Mouse (Mus musculus) hindbrain, embryonic 12.5 days (tissue): Measurements from ENCODE around the gene Serinc2. TPM values are rescaled to one million over a fixed set of nuclear protein-coding genes. Genes with fewer than 3 reads are reported as not detected.
"Not testable (repeated sequence)": the region's sequence is repeated elsewhere in the genome, so short reads cannot be mapped to it uniquely, and the experiment has no call there.

Source experiments
- ATAC-seq: fragments of 200-750 bp; cut with Nextera tagmentation; 2 replicates; pipeline ENCODE4 v1.8.0; 2017; ENCODE audit warnings: moderate TSS enrichment; ENCODE audit not compliant: low FRiP score
- H3K27ac ChIP-seq: fragments of 300-500 bp; sonication (generic); 2 replicates; pipeline ENCODE4 v1.5.1; 2016; ENCODE audit warnings: mild to moderate bottlenecking
- H3K27me3 ChIP-seq: fragments of 300-500 bp; sonication (generic); 2 replicates; pipeline ENCODE4 v1.6.1; 2016; ENCODE audit warnings: mild to moderate bottlenecking
- H3K36me3 ChIP-seq: fragments of 300-500 bp; sonication (generic); 2 replicates; pipeline ENCODE4 v1.6.1; 2016; ENCODE audit warnings: mild to moderate bottlenecking
- H3K4me1 ChIP-seq: fragments of 300-500 bp; sonication (generic); 2 replicates; pipeline ENCODE4 v1.6.1; 2016
- H3K4me2 ChIP-seq: fragments of 300-500 bp; sonication (generic); replicated peaks from 2 replicates; pipeline ENCODE4 v1.6.1; 2016; ENCODE audit warnings: mild to moderate bottlenecking
- H3K4me3 ChIP-seq: fragments of 300-500 bp; sonication (generic); 2 replicates; pipeline ENCODE4 v1.5.1; 2016; ENCODE audit warnings: mild to moderate bottlenecking
- H3K9ac ChIP-seq: fragments of 300-500 bp; sonication (generic); 2 replicates; pipeline ENCODE4 v1.6.1; 2016; ENCODE audit warnings: mild to moderate bottlenecking, moderate library complexity
- H3K9me3 ChIP-seq: fragments of 300-500 bp; sonication (generic); replicated peaks from 2 replicates; pipeline ENCODE4 v1.6.1; 2016; ENCODE audit warnings: mild to moderate bottlenecking
- WGBS: fragments of 180-500 bp; shearing (Covaris S2); methylation state at CpG from one replicate; pipeline ENCODE4 v1.1.7; 2016; 5-methylcytosine and 5-hydroxymethylcytosine counted together
- polyA plus RNA-seq: library from polyadenylated mRNA; unstranded; fragments of >200 nt; fragmentation: Nextera tagmentation; extraction: Ambion mirVana; gene quantifications from 2 replicates; pipeline ENCODE4 v1.2.1, GENCODE M21; 2016

Gene Serinc2
- polyA plus RNA-seq, 1 experiment from 2014 or later = 85.2 TPM

- no peak for ATAC-seq
- Histone ChIP-seq H3K9ac (no peak overlapping the region), H3K4me2 (no peak overlapping the region), H3K4me3 (no peak overlapping the region), H3K36me3 (peaks cover 49% of the 10 kb centered on the region), H3K27me3 (no peaks in the 10 kb centered on the region), H3K4me1 (no peaks in the 10 kb centered on the region), H3K9me3 (no peaks in the 10 kb centered on the region), H3K27ac (no peak overlapping the region)
- 50% methylated on average over 7 of the region's 7 CpGs for WGBS
Observed at GRCm38 (mm10) chr4:130251172-130251705, 27.8 kb downstream of the Serinc2 start.

- Histone ChIP-seq H3K4me1 (no peaks in the 10 kb centered on the region), H3K4me3 (no peak overlapping the region), H3K9ac (no peak overlapping the region), H3K27me3 (no peaks in the 10 kb centered on the region), H3K36me3 (peaks cover 25% of the 10 kb centered on the region), H3K9me3 (no peaks in the 10 kb centered on the region), H3K27ac (no peak overlapping the region), H3K4me2 (no peak overlapping the region)
- no peak for ATAC-seq
- WGBS = 61% methylated on average over 3 of the region's 3 CpGs
Observed at GRCm38 (mm10) chr4:130248636-130249035, 30.4 kb downstream of the Serinc2 start.

- Histone ChIP-seq H3K9ac (no peak overlapping the region), H3K4me3 (no peak overlapping the region), H3K9me3 (no peaks in the 10 kb centered on the region), H3K4me2 (no peak overlapping the region), H3K36me3 (peaks cover 14% of the 10 kb centered on the region), H3K27ac (no peak overlapping the region), H3K27me3 (no peaks in the 10 kb centered on the region), H3K4me1 (no peaks in the 10 kb centered on the region)
- ATAC-seq = no peak
- WGBS = under 1% methylated on average over 6 of the region's 6 CpGs
Observed at GRCm38 (mm10) chr4:130246132-130246531, 32.9 kb downstream of the Serinc2 start.

GRCm38 (mm10) chr4:130244749-130245148 lies 34.3 kb downstream of the Serinc2 start:
- peaks cover under 1% of the 10 kb centered on the region for H3K36me3 ChIP-seq
- H3K4me1 ChIP-seq = no peaks in the 10 kb centered on the region
- ATAC-seq = no peak
- H3K27me3 ChIP-seq = no peaks in the 10 kb centered on the region
- H3K27ac ChIP-seq = no peak overlapping the region
- 0 out of 2 replicates have a peak, but pooled peaks cover 5% of the 10 kb centered on the region for H3K9me3 ChIP-seq
- 87% methylated on average over 8 of the region's 8 CpGs for WGBS
- no peak overlapping the region for H3K4me2 ChIP-seq
- H3K4me3 ChIP-seq = no peak overlapping the region
- no peak overlapping the region for H3K9ac ChIP-seq

- not testable (repeated sequence) for H3K9ac ChIP-seq, H3K27me3 ChIP-seq, H3K27ac ChIP-seq, ATAC-seq, H3K4me2 ChIP-seq, H3K9me3 ChIP-seq, H3K4me1 ChIP-seq, H3K36me3 ChIP-seq, H3K4me3 ChIP-seq
- 73% methylated on average over 1 of the region's 1 CpGs for WGBS
Observed at GRCm38 (mm10) chr4:130243621-130244020, 35.4 kb downstream of the Serinc2 start.

- no peak for ATAC-seq
- H3K9ac ChIP-seq = no peak overlapping the region
- WGBS = 95% methylated on average over 5 of the region's 5 CpGs
- no peak overlapping the region for H3K4me3 ChIP-seq
- H3K36me3 ChIP-seq = no peaks in the 10 kb centered on the region
- H3K9me3 ChIP-seq = 0 out of 2 replicates have a peak, but pooled peaks cover 5% of the 10 kb centered on the region
- no peak overlapping the region for H3K27ac ChIP-seq
- no peak overlapping the region for H3K4me2 ChIP-seq
- H3K4me1 ChIP-seq = no peaks in the 10 kb centered on the region
- H3K27me3 ChIP-seq = no peaks in the 10 kb centered on the region
Observed at GRCm38 (mm10) chr4:130242956-130243355, 36.0 kb downstream of the Serinc2 start.

GRCm38 (mm10) chr4:130240695-130241094 lies 38.3 kb downstream of the Serinc2 start:
- Histone ChIP-seq H3K4me3 (no peak overlapping the region), H3K4me2 (no peak overlapping the region), H3K4me1 (no peaks in the 10 kb centered on the region), H3K36me3 (no peaks in the 10 kb centered on the region), H3K27me3 (no peaks in the 10 kb centered on the region), H3K9ac (no peak overlapping the region), H3K9me3 (0 out of 2 replicates have a peak, but pooled peaks cover 5% of the 10 kb centered on the region), H3K27ac (no peak overlapping the region)
- 41% methylated on average over 5 of the region's 5 CpGs for WGBS
- ATAC-seq = no peak

- no peak overlapping the region for H3K27ac ChIP-seq
- H3K4me1 ChIP-seq = no peaks in the 10 kb centered on the region
- H3K9ac ChIP-seq = no peak overlapping the region
- H3K4me2 ChIP-seq = no peak overlapping the region
- no peak overlapping the region for H3K4me3 ChIP-seq
- H3K27me3 ChIP-seq = no peaks in the 10 kb centered on the region
- no peak for ATAC-seq
- 0 out of 2 replicates have a peak, but pooled peaks cover 5% of the 10 kb centered on the region for H3K9me3 ChIP-seq
- 77% methylated on average over 4 of the region's 4 CpGs for WGBS
- H3K36me3 ChIP-seq = no peaks in the 10 kb centered on the region
Observed at GRCm38 (mm10) chr4:130237607-130238006, 41.4 kb downstream of the Serinc2 start.

- no peaks in the 10 kb centered on the region for H3K27me3 ChIP-seq
- WGBS = 53% methylated on average over 8 of the region's 8 CpGs
- H3K27ac ChIP-seq = no peak overlapping the region
- no peaks in the 10 kb centered on the region for H3K36me3 ChIP-seq
- H3K4me2 ChIP-seq = no peak overlapping the region
- 0 out of 2 replicates have a peak, but pooled peaks cover 5% of the 10 kb centered on the region for H3K9me3 ChIP-seq
- ATAC-seq = no peak
- H3K9ac ChIP-seq = no peak overlapping the region
- no peak overlapping the region for H3K4me3 ChIP-seq
- no peaks in the 10 kb centered on the region for H3K4me1 ChIP-seq
Observed at GRCm38 (mm10) chr4:130236361-130236760, 42.6 kb downstream of the Serinc2 start.

- Histone ChIP-seq H3K9ac (no peak overlapping the region), H3K27ac (no peak overlapping the region), H3K36me3 (no peaks in the 10 kb centered on the region), H3K4me3 (no peak overlapping the region), H3K9me3 (no peaks in the 10 kb centered on the region), H3K27me3 (0 out of 2 replicates have a peak, but pooled peaks cover 2% of the 10 kb centered on the region), H3K4me1 (no peaks in the 10 kb centered on the region), H3K4me2 (no peak overlapping the region)
- ATAC-seq = no peak
Observed at GRCm38 (mm10) chr4:130224071-130224470, 54.9 kb downstream of the Serinc2 start.

GRCm38 (mm10) chr4:130222179-130222578 lies 56.8 kb downstream of the Serinc2 start, which contains the start of gene Gm853:
TSS of gene Gm853 (minus strand) at chr4:130222401.
- Histone ChIP-seq H3K27me3 (0 out of 2 replicates have a peak, but pooled peaks cover 2% of the 10 kb centered on the region), H3K27ac (no peak within 1 kb of the TSS), H3K4me2 (no peak within 1 kb of the TSS), H3K36me3 (no peaks in the 10 kb centered on the region), H3K9ac (no peak within 1 kb of the TSS), H3K4me1 (no peaks in the 10 kb centered on the region), H3K9me3 (no peaks in the 10 kb centered on the region), H3K4me3 (no peak within 1 kb of the TSS)
- no peak for ATAC-seq
- 71% methylated on average over 4 of the region's 4 CpGs for WGBS

GRCm38 (mm10) chr4:130220176-130220575 lies 58.8 kb downstream of the Serinc2 start:
- Histone ChIP-seq H3K36me3 (no peaks in the 10 kb centered on the region), H3K9me3 (no peaks in the 10 kb centered on the region), H3K4me2 (no peak overlapping the region), H3K4me1 (no peaks in the 10 kb centered on the region), H3K9ac (no peak overlapping the region), H3K27ac (no peak overlapping the region), H3K27me3 (0 out of 2 replicates have a peak, but pooled peaks cover 2% of the 10 kb centered on the region), H3K4me3 (no peak overlapping the region)
- no peak for ATAC-seq
- whole genome bisulfite sequencing = 86% methylated on average over 9 of the region's 9 CpGs

GRCm38 (mm10) chr4:130215392-130215791 lies 63.6 kb downstream of the Serinc2 start:
- no peak overlapping the region for H3K9ac ChIP-seq
- no peak overlapping the region for H3K27ac ChIP-seq
- no peaks in the 10 kb centered on the region for H3K4me1 ChIP-seq
- no peak overlapping the region for H3K4me2 ChIP-seq
- H3K4me3 ChIP-seq = no peak overlapping the region
- H3K36me3 ChIP-seq = no peaks in the 10 kb centered on the region
- H3K9me3 ChIP-seq = no peaks in the 10 kb centered on the region
- no peak for ATAC-seq
- H3K27me3 ChIP-seq = no peaks in the 10 kb centered on the region
- WGBS = 93% methylated on average over 8 of the region's 8 CpGs
